Mouse (Mus musculus) left cerebral cortex, adult 2 months (tissue): Measurements from ENCODE around the gene Rps11. TPM values are rescaled to one million over a fixed set of nuclear protein-coding genes. Genes with fewer than 3 reads are reported as not detected.
"Not testable (repeated sequence)": the region's sequence is repeated elsewhere in the genome, so short reads cannot be mapped to it uniquely, and the experiment has no call there.

Experiments used
- DNase-seq, 2 experiments: peaks; one replicate each; pipeline ENCODE4 v3.0.0; 2021 to 2022; ENCODE audit warnings: low spot score in 2 of 2, mixed read lengths in 1 of 2; ENCODE audit errors: extremely low spot score in 1 of 2
- H3K27ac ChIP-seq: fragments of 200-600 bp; 2 replicates; pipeline ENCODE4 v1.8.1; 2022
- H3K4me3 ChIP-seq: fragments of 200-600 bp; 2 replicates; pipeline ENCODE4 v1.8.1; 2022
- CTCF ChIP-seq: fragments of 200-600 bp; IDR thresholded peaks from 2 replicates; pipeline ENCODE4 v1.8.1; 2022; ENCODE audit warnings: antibody characterized with exemption, mild to moderate bottlenecking, moderate library complexity
- intact Hi-C: fragments of 180-260 bp; cut with DNase I; formaldehyde crosslinking; loops from one replicate; pipeline ENCODE4 v1.15.1; 2025
- total RNA-seq, 2 experiments: library from RNA; stranded (reverse); gene quantifications; 2 replicates each; pipeline ENCODE4 v1.2.3; 2021

Gene Rps11
- total RNA-seq, 2 experiments from 2014 or later: 421 to 444 TPM

GRCm38 (mm10) chr7:45153586-45153985 is 29.3 kb upstream of the Rps11 start:
- no peak for TF ChIP-seq CTCF
- intact Hi-C loops: no loop called here
- Histone ChIP-seq H3K27ac (peak overlapping the region; percentile 97), H3K4me3 (peak overlapping the region; percentile 91)
- DNase-seq: no peak

DNA sequence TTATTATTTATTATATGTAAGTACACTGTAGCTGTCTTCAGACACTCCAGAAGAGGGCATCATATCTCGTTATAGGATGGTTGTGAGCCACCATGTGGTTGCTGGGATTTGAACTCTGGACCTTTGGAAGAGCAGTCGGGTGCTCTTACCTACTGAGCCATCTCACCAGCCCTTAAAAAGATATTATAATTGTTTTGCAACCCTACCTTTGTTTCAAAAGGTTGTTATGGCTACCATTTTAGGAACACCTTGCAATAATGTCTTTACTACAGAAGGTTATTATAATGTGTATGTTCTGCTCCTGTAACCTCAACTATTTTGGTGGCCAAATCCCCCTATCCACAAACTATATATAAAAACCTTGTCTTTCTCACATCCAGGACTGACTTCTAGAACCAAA is 28.8 kb upstream of the Rps11 start:
- H3K27ac ChIP-seq, H3K4me3 ChIP-seq, DNase-seq, intact Hi-C loops: not testable (repeated sequence)

DNA sequence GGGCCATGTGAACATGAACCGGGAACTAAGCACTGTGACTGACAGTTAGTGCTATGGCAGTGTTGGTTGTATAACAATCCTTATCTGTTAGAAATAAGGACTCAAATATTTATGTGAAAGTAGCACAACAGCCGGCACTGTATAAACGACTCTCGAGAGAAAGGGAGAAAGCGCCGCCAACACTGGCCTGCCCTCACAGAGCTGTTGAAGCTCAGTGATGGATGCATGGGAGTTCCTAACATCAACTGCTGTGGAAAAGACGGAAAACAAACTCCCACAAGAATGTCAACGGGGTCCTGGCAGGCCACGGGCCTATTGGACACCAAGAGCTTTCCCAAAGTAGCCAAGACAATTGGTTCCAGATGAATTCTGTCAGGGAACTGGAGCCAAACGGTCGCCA is 27.1 kb upstream of the Rps11 start:
- H3K27ac ChIP-seq: no peak overlapping the region
- DNase-seq: no peak
- H3K4me3 ChIP-seq: no peak overlapping the region
- intact Hi-C loops: no loop called here
- TF ChIP-seq CTCF: no peak

DNA sequence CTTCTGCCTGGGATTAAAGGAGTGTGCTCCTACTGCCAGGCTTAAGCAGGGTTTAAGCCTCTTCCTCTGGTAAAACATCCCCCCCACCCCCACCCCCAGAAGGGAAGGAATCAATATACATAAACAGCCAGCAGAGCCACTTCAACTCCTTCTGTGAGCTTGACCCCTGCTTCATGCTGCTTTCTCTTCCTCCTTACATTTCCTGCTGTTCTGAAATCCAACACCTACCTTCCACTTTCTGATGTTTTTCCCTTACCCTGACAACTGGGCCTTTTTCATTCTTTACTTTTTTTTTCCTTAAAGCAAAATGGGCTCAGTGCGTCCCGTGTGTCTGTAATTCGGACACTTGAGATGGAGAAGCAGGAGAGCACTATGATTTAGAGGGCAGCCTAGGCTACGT is 26.1 kb upstream of the Rps11 start:
- no peak overlapping the region for H3K27ac ChIP-seq
- intact Hi-C loops: no loop called here
- no peak for DNase-seq
- no peak for TF ChIP-seq CTCF
- no peak overlapping the region for H3K4me3 ChIP-seq

- no peak for TF ChIP-seq CTCF
- intact Hi-C loops: no loop called here
Measured at GRCm38 (mm10) chr7:45149545-45149944, 25.3 kb upstream of the Rps11 start.

DNA sequence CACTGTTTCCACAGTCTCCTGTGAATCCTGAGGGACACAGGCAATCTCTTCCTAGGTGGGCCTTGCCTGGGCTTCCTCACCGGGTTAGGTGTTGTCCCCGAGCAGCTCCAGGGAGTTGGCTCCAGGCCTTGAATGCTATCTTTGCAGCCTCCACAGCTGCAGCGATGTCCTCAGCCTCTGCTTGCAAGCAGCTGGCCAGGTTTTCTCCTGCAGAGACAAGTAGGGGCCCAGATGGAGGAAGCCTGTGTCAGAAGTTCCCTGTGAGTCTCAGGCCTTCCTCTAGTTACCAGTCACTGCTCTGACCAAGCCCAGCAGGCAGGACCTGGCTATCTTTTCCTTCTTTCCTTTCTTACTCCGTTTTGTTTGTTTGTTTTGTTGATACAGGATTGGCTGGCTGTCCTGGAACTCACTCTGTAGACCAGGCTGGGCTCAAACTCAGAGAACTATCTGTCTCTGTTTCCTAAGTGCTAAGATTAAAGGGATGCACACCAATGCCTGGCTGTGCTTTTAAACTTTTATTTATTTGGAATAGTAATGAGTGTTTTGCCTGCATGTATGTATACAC is 24.4 kb upstream of the Rps11 start:
- Histone ChIP-seq H3K4me3 (no peak overlapping the region), H3K27ac (no peak overlapping the region)
- DNase-seq: no peak
- intact Hi-C loops: no loop called here
- TF ChIP-seq CTCF: no peak

More at GRCm38 (mm10) chr7:45149545-45149944, 25.3 kb upstream of the Rps11 start:
- H3K4me3 ChIP-seq: no peak overlapping the region
- H3K27ac ChIP-seq: no peak overlapping the region
- no peak for DNase-seq

- no peak for DNase-seq
Measured at GRCm38 (mm10) chr7:45147899-45148298, 23.7 kb upstream of the Rps11 start.

GRCm38 (mm10) chr7:45147267-45147666 is 23.0 kb upstream of the Rps11 start:
- no peak for TF ChIP-seq CTCF
- H3K4me3 ChIP-seq: no peak overlapping the region
- no peak for DNase-seq
- intact Hi-C loops: no loop called here
- H3K27ac ChIP-seq: no peak overlapping the region

More at GRCm38 (mm10) chr7:45147899-45148298, 23.7 kb upstream of the Rps11 start:
- TF ChIP-seq CTCF: no peak
- intact Hi-C loops: no loop called here
- no peak overlapping the region for H3K4me3 ChIP-seq
- no peak overlapping the region for H3K27ac ChIP-seq

- intact Hi-C loops: no loop called here
- TF ChIP-seq CTCF: no peak
- H3K4me3 ChIP-seq: no peak overlapping the region
- no peak for DNase-seq
- no peak overlapping the region for H3K27ac ChIP-seq
Measured at GRCm38 (mm10) chr7:45145460-45145859, 21.2 kb upstream of the Rps11 start.

DNA sequence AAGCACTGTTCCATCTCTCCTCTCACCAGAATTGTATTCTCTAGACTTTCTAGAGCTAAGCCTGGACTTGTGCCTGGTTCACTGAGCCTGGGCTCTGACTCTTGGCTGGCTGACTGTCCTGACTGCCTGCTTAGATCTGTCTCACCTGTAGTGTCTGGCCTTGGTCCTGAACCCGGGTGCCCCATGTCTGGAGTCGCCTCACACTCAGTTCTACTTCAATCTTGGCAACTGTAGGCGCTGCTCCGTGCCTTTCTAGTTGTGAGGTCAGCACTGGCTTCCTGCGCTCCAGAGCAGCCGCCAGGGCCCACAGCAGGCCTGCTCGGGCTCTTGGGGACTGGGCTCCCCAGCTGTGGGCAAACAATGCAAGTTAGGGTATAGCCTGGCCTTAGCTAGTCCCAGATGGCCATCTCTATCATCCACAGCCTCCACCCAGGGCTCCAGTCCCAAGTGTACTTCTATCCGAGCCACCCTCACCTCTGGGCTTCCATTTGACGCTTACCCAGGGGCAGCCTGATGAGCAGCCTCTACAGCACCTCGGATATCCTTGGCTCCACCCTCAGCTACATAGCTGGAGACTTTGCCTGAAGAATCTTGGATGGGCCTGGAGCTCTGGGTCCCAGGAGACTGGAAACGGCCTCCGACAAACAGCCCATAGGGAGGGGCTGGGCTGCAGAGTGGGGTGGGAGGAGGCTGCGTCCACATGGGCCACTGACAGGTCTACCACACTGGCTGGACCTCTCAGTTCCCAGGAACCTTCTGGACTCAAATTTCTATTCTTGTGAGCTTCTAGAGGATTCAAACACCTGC is 20.3 kb upstream of the Rps11 start:
- TF ChIP-seq CTCF: no peak
- no peak for DNase-seq
- intact Hi-C loops: no loop called here
- no peak overlapping the region for H3K27ac ChIP-seq
- H3K4me3 ChIP-seq: no peak overlapping the region

DNA sequence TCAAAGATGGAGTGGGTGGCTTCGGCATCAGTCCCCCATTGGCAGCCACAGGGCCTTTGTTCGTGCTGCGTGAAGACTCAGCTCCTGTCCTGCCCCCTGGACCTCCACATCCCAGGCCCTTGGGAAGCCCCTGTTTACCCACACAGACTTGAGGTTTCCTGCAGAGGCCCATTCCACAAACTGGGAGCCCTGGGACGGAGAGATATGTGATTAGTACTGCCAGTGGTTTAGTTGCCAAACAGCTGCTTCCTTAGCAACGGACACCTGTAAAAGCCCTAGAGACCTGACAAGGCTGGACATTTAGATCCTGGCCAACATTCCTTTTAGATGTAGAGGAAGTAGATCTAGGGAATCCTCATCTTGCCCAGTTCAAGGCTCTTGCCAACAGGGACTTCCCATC is 17.7 kb upstream of the Rps11 start:
- DNase-seq: no peak
- intact Hi-C loops: no loop called here
- Histone ChIP-seq H3K27ac (no peak overlapping the region), H3K4me3 (no peak overlapping the region)
- no peak for TF ChIP-seq CTCF

- DNase-seq: no peak
- no peak for TF ChIP-seq CTCF
- intact Hi-C loops: no loop called here
- Histone ChIP-seq H3K27ac (no peak overlapping the region), H3K4me3 (no peak overlapping the region)
Measured at GRCm38 (mm10) chr7:45141319-45141718, 17.1 kb upstream of the Rps11 start.
